Mouse (Mus musculus): ENCODE data around the gene Apba3. TPM values are rescaled to one million over a fixed set of nuclear protein-coding genes. Genes with fewer than 3 reads are reported as not detected.

Apba3 gene
- total and polyA plus RNA-seq, 3 experiments: 68.9 to 73.2 TPM; not detected in 1

- no peak for TF ChIP-seq ZC3H11A (IDR thresholded peaks at IDR 0.05; ENCODE audit: low read depth, low read length)
- no peak for TF ChIP-seq ELF1 (IDR thresholded peaks at IDR 0.05; ENCODE audit: low read depth, low read length)
- TF ChIP-seq NRF1 (IDR thresholded peaks at IDR 0.05; ENCODE audit: insufficient read depth, low read depth, low read length, poor library complexity, severe bottlenecking): no peak
- TF ChIP-seq RCOR1 (IDR thresholded peaks at IDR 0.05; ENCODE audit: low read depth, low read length): no peak
- TF ChIP-seq MAX (IDR thresholded peaks at IDR 0.05; ENCODE audit: low read length): no peak
- TF ChIP-seq HCFC1 (IDR thresholded peaks at IDR 0.05; ENCODE audit: low read depth, low read length): no peak
- TF ChIP-seq MAZ (IDR thresholded peaks at IDR 0.05; ENCODE audit: low read depth, low read length): no peak
- no peak for TF ChIP-seq RAD21 (IDR thresholded peaks at IDR 0.05; ENCODE audit: low read depth, low read length)
- TF ChIP-seq BHLHE40 (IDR thresholded peaks at IDR 0.05; ENCODE audit: borderline replicate concordance, low read depth, low read length): no peak
- TF ChIP-seq E2F4 (IDR thresholded peaks at IDR 0.05; ENCODE audit: borderline replicate concordance, low read depth, low read length): no peak
- no peak for TF ChIP-seq NELFE (IDR thresholded peaks at IDR 0.05; ENCODE audit: low read depth, low read length)
- no peak for TF ChIP-seq POLR2AphosphoS5 (IDR thresholded peaks at IDR 0.05; ENCODE audit: borderline replicate concordance, low read depth, low read length)
- TF ChIP-seq CHD2 (IDR thresholded peaks at IDR 0.05; ENCODE audit: low read length): no peak
- no peak for TF ChIP-seq TAL1 (IDR thresholded peaks at IDR 0.05; ENCODE audit: low read length)
- no peak for TF ChIP-seq MYC (IDR thresholded peaks at IDR 0.05; ENCODE audit: low read depth, low read length)
- TF ChIP-seq POLR2AphosphoS2 (IDR thresholded peaks at IDR 0.05; ENCODE audit: low read length): no peak
- no peak overlapping the region for H3K27ac ChIP-seq (ENCODE audit: control insufficient read depth, low read depth, low read length)
- DNase-seq (ENCODE audit: low read depth, low spot score): no peak
- H3K36me3 ChIP-seq (ENCODE audit: control insufficient read depth in 1 of 2, insufficient read depth in 2 of 2, low read length in 2 of 2): peaks cover 0 to 2% of the 10 kb centered on the region in 2 experiments; a peak in 2 of 4 replicates
- H3K4me3 ChIP-seq (ENCODE audit: control insufficient read depth in 1 of 2, insufficient read depth in 1 of 2, low read depth in 2 of 2, low read length in 2 of 2): no peak overlapping the region
- no peaks in the 10 kb centered on the region for H3K27me3 ChIP-seq (ENCODE audit: control insufficient read depth in 1 of 2, insufficient read depth in 2 of 2, low read length in 2 of 2)
- H3K9ac ChIP-seq (ENCODE audit: control insufficient read depth, low read depth, low read length, poor library complexity, severe bottlenecking): no peak overlapping the region
- peaks cover under 1% of the 10 kb centered on the region for H3K79me2 ChIP-seq (ENCODE audit: control insufficient read depth, insufficient read depth, low read length, poor library complexity)
- H3K4me1 ChIP-seq (ENCODE audit: control insufficient read depth in 1 of 2, insufficient read depth in 2 of 2, low read length in 2 of 2): peaks cover 0 to 3% of the 10 kb centered on the region in 2 experiments; a peak in 1 of 4 replicates
- no peaks in the 10 kb centered on the region for H3K9me3 ChIP-seq (replicated peaks; ENCODE audit: insufficient read depth, low read length)
Observed at GRCm38 (mm10) chr10:81273842-81274241, 7.1 kb downstream of the Apba3 start.

GRCm38 (mm10) chr10:81277676-81278075 is 10.9 kb downstream of the Apba3 start:
- Histone ChIP-seq H3K27ac (ENCODE audit: control insufficient read depth, low read depth, low read length) (no peak overlapping the region), H3K79me2 (ENCODE audit: control insufficient read depth, insufficient read depth, low read length, poor library complexity) (no peaks in the 10 kb centered on the region), H3K4me3 (ENCODE audit: control insufficient read depth in 1 of 2, insufficient read depth in 1 of 2, low read depth in 2 of 2, low read length in 2 of 2) (no peak overlapping the region), H3K9me3 (replicated peaks; ENCODE audit: insufficient read depth, low read length) (no peaks in the 10 kb centered on the region), H3K27me3 (ENCODE audit: control insufficient read depth in 1 of 2, insufficient read depth in 2 of 2, low read length in 2 of 2) (no peaks in the 10 kb centered on the region), H3K36me3 (ENCODE audit: control insufficient read depth in 1 of 2, insufficient read depth in 2 of 2, low read length in 2 of 2) (no peaks in the 10 kb centered on the region; a peak in 2 of 4 replicates), H3K9ac (ENCODE audit: control insufficient read depth, low read depth, low read length, poor library complexity, severe bottlenecking) (no peak overlapping the region), H3K4me1 (ENCODE audit: control insufficient read depth in 1 of 2, insufficient read depth in 2 of 2, low read length in 2 of 2) (0 out of 4 replicates have a peak, but pooled peaks cover 0 to 3% of the 10 kb centered on the region in 2 experiments)
- no peak for DNase-seq (ENCODE audit: low read depth, low spot score)
- peak in 2 of 3 experiments; percentile 6 to 35; a peak in 3 of 6 replicates for TF ChIP-seq CTCF (IDR thresholded peaks at IDR 0.05 in 2 of 3, conservative IDR thresholded peaks at IDR 0.05 in 1 of 3; ENCODE audit: control insufficient read depth in 1 of 3, insufficient read depth in 1 of 3, low read depth in 2 of 3, low read length in 3 of 3, poor library complexity in 1 of 3, severe bottlenecking in 1 of 3)
- TF ChIP-seq CHD2 (IDR thresholded peaks at IDR 0.05; ENCODE audit: low read length): no peak
